Mouse (Mus musculus): Measurements from ENCODE around the gene Bicra. TPM values are rescaled to one million over a fixed set of nuclear protein-coding genes. Genes with fewer than 3 reads are reported as not detected.

Bicra gene
- polyA plus RNA-seq, 1 experiment from 2014 or later: 1.8 TPM

DNA sequence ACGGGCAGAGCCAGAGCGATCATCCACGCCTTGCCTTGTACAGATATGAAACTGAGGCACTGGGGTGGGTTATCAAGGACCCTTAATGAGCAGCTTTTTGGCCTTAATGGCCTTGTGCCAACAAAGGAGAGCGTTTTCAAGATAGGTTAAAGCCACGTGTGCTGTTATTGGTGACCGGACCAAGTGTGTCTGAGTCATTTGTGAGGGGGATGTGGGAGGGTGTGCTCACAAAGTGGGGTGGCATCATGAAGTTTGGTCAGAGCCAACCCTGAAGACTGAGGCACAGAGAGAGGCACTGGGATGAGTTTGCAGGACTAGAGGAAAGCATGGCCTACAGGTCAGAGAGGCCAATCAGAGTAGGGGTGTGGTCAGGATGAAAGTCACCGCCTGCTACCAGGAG lies 93.3 kb downstream of the Bicra start:
- H3K27ac ChIP-seq (replicated peaks): no peak overlapping the region
- ATAC-seq (ENCODE audit: low FRiP score, low TSS enrichment): no peak
- no peak overlapping the region for H3K4me2 ChIP-seq (replicated peaks; ENCODE audit: low read depth)
- TF ChIP-seq EP300 (optimal IDR thresholded peaks at IDR 0.05) (no peak), CTCF (IDR thresholded peaks at IDR 0.05; ENCODE audit: low read depth) (no peak)
- H3K36me3 ChIP-seq (ENCODE audit: control insufficient read depth, insufficient read depth, low read length): peaks cover 16% of the 10 kb centered on the region
- no peaks in the 10 kb centered on the region for H3K27me3 ChIP-seq (ENCODE audit: control insufficient read depth, insufficient read depth, low read length)
- H3K4me3 ChIP-seq (ENCODE audit: low read depth, low read length): no peak overlapping the region
- no peak for DNase-seq (ENCODE audit: low spot score)
- 0 out of 2 replicates have a peak, but pooled peaks cover 2% of the 10 kb centered on the region for H3K4me1 ChIP-seq (replicated peaks; ENCODE audit: control insufficient read depth, insufficient read depth)
- H3K9ac ChIP-seq (ENCODE audit: low read length): no peak overlapping the region
- WGBS: 91% methylated on average over 7 of the region's 7 CpGs
- H3K9me3 ChIP-seq (ENCODE audit: control insufficient read depth, low read length): no peaks in the 10 kb centered on the region

DNA sequence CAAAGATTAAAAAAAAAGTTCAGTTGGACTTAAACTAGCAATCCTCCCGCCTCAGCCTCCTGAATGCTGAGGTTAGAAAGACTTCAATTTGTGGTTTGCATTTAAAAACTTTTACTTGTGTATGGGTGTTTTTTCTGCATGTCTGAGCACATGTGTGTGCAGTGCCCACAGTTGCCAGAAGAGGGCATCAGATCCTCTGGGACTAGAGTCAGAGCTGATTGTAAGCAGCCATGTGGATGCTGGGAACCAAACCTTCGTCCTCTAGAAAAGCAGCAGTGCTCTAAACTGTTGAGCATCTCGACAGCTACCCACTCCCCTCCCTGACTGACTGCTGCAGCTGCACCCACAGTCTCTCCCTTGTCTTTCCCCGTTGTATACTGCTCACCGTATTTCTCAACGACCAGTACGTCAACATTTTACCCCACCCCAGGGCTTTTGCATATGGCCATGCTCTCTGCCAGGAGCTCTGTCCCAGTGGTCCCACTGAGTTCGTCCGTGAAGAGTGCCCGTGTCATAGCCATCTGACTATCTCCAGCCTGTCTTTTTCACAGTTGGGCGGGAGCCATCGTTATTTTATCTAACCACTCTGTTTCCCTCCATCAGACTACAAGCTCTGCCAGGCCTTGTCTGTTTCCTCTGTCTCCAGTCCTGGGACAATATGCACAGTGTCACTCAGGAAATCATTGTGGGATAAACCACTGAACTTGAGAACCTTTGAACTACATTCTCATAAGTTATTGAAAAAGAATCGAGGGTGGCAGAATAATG lies 94.2 kb downstream of the Bicra start:
- Histone ChIP-seq H3K9ac (ENCODE audit: low read length) (no peak overlapping the region), H3K4me1 (replicated peaks; ENCODE audit: control insufficient read depth, insufficient read depth) (0 out of 2 replicates have a peak, but pooled peaks cover 2% of the 10 kb centered on the region), H3K27me3 (ENCODE audit: control insufficient read depth, insufficient read depth, low read length) (no peaks in the 10 kb centered on the region), H3K4me2 (replicated peaks; ENCODE audit: low read depth) (no peak overlapping the region), H3K27ac (replicated peaks) (no peak overlapping the region), H3K9me3 (ENCODE audit: control insufficient read depth, low read length) (no peaks in the 10 kb centered on the region), H3K4me3 (ENCODE audit: low read depth, low read length) (no peak overlapping the region), H3K36me3 (ENCODE audit: control insufficient read depth, insufficient read depth, low read length) (peaks cover 14% of the 10 kb centered on the region)
- ATAC-seq (ENCODE audit: low FRiP score, low TSS enrichment): no peak
- no peak for DNase-seq (ENCODE audit: low spot score)
- WGBS: 91% methylated on average over 13 of the region's 13 CpGs
- TF ChIP-seq EP300 (optimal IDR thresholded peaks at IDR 0.05): no peak
- peak; percentile 65 for TF ChIP-seq CTCF (IDR thresholded peaks at IDR 0.05; ENCODE audit: low read depth)

DNA sequence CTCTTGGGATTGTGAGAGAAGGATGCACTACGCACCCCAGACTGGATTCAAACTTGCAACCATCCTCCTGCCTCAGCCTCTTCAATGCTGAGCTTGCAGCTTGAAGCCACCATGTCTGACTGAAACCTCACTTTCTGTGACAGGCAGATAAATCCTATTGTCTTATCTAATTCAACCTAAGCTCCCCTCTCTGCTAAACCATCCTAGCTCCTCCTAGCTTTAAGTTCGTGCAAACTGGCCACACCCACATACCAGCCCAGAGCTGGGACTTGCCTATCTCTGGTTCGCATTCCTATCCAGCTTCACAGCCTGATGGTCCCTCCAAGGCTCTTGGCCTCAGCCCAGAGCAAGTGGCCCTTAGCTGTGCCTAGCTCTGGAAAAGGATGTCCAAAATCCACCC lies 95.3 kb downstream of the Bicra start:
- Histone ChIP-seq H3K9me3 (ENCODE audit: control insufficient read depth, low read length) (no peaks in the 10 kb centered on the region), H3K27me3 (ENCODE audit: control insufficient read depth, insufficient read depth, low read length) (no peaks in the 10 kb centered on the region), H3K36me3 (ENCODE audit: control insufficient read depth, insufficient read depth, low read length) (peaks cover 11% of the 10 kb centered on the region), H3K4me2 (replicated peaks; ENCODE audit: low read depth) (no peak overlapping the region), H3K27ac (replicated peaks) (no peak overlapping the region), H3K9ac (ENCODE audit: low read length) (no peak overlapping the region), H3K4me1 (replicated peaks; ENCODE audit: control insufficient read depth, insufficient read depth) (0 out of 2 replicates have a peak, but pooled peaks cover 2% of the 10 kb centered on the region), H3K4me3 (ENCODE audit: low read depth, low read length) (no peak overlapping the region)
- DNase-seq (ENCODE audit: low spot score) (no peak), ATAC-seq (ENCODE audit: low FRiP score, low TSS enrichment) (no peak)
- TF ChIP-seq CTCF (IDR thresholded peaks at IDR 0.05; ENCODE audit: low read depth) (no peak), EP300 (optimal IDR thresholded peaks at IDR 0.05) (no peak)
- 48% methylated on average over 3 of the region's 3 CpGs for WGBS

DNA sequence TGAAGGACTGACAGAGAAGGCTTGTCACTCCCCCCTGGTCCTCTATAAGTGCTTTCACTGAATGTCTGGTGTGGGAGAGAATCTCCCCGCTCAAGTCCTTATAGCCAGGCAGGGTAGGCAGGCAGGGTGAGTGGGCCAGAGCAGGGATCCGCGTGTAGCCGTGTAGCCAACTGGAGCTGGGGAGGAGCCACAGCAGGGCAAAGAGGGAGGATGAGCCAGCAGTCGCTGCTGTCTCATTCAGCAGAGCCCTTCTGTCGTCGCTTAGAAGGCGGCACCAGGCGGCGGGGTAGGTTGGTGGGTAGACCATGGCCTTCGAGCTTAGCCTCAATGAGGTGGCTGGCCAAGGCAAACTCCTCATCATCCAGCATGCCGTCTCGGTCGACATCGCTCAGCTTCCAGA lies 97.7 kb downstream of the Bicra start:
- Histone ChIP-seq H3K4me2 (replicated peaks; ENCODE audit: low read depth) (no peak overlapping the region), H3K9ac (ENCODE audit: low read length) (no peak overlapping the region), H3K4me1 (replicated peaks; ENCODE audit: control insufficient read depth, insufficient read depth) (no peaks in the 10 kb centered on the region), H3K9me3 (ENCODE audit: control insufficient read depth, low read length) (no peaks in the 10 kb centered on the region), H3K27me3 (ENCODE audit: control insufficient read depth, insufficient read depth, low read length) (no peaks in the 10 kb centered on the region), H3K36me3 (ENCODE audit: control insufficient read depth, insufficient read depth, low read length) (peaks cover 11% of the 10 kb centered on the region; the same call in 1 of the 2 replicates), H3K4me3 (ENCODE audit: low read depth, low read length) (no peak overlapping the region), H3K27ac (replicated peaks) (no peak overlapping the region)
- WGBS: 91% methylated on average over 14 of the region's 15 CpGs
- TF ChIP-seq EP300 (optimal IDR thresholded peaks at IDR 0.05): no peak
- TF ChIP-seq CTCF (IDR thresholded peaks at IDR 0.05; ENCODE audit: low read depth): no peak
- ATAC-seq (ENCODE audit: low FRiP score, low TSS enrichment) (no peak), DNase-seq (ENCODE audit: low spot score) (no peak)

DNA sequence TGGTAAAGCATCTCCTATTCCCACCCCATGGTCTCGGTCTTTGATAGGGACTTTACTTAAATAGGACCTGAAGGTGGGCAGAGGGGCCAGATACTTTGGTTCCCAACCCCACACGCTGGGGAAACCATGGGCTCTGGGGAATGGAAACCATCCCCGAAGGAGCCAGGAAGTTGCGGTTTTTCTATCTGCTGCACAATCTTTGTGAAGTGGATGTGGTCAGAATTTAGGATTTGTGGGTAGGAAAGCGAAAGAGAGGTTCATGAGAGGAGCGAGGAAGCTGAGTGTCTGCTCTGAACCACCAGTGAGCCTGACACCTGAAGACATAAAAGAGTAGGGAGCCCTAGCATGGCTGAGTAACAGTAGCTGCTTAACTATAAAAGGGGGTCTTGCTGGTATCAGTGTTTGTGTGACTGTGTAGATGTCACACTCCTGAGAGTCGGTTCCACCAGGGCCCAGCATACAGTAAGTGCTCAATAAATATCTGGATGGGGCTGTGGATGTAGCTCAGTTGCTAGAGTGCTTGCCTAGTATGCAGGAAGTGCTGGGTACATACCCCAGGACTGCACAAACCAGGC lies 98.4 kb downstream of the Bicra start:
- no peak overlapping the region for H3K9ac ChIP-seq (ENCODE audit: low read length)

More for the DNA sequence above, 98.4 kb downstream of the Bicra start:
- peaks cover 8% of the 10 kb centered on the region; the same call in 1 of the 2 replicates for H3K36me3 ChIP-seq (ENCODE audit: control insufficient read depth, insufficient read depth, low read length)
- no peaks in the 10 kb centered on the region for H3K4me1 ChIP-seq (replicated peaks; ENCODE audit: control insufficient read depth, insufficient read depth)
- no peak for ATAC-seq (ENCODE audit: low FRiP score, low TSS enrichment)
- 78% methylated on average over 7 of the region's 7 CpGs for WGBS
- peak overlapping the region; percentile 83 for H3K27ac ChIP-seq (replicated peaks)
- no peaks in the 10 kb centered on the region for H3K9me3 ChIP-seq (ENCODE audit: control insufficient read depth, low read length)
- DNase-seq (ENCODE audit: low spot score): no peak
- peak overlapping the region; percentile 50; the same call in 1 of the 2 replicates for H3K4me2 ChIP-seq (replicated peaks; ENCODE audit: low read depth)
- TF ChIP-seq EP300 (optimal IDR thresholded peaks at IDR 0.05) (no peak), CTCF (IDR thresholded peaks at IDR 0.05; ENCODE audit: low read depth) (no peak)
- no peaks in the 10 kb centered on the region for H3K27me3 ChIP-seq (ENCODE audit: control insufficient read depth, insufficient read depth, low read length)
- no peak overlapping the region for H3K4me3 ChIP-seq (ENCODE audit: low read depth, low read length)
